Mouse (Mus musculus): ENCODE data around the gene Cd300lg. TPM values are rescaled to one million over a fixed set of nuclear protein-coding genes. Genes with fewer than 3 reads are reported as not detected.

Gene Cd300lg
- total and polyA plus RNA-seq, 2 experiments from 2014 or later: 0.30 to 0.86 TPM

- TF ChIP-seq CTCF (IDR thresholded peaks at IDR 0.05; ENCODE audit: low read depth): no peak
- Histone ChIP-seq H3K9me3 (ENCODE audit: low read length) (no peaks in the 10 kb centered on the region), H3K4me3 (ENCODE audit: low read depth, low read length) (no peak overlapping the region), H3K27me3 (ENCODE audit: insufficient read depth, low read length) (no peaks in the 10 kb centered on the region), H3K27ac (ENCODE audit: low read depth, low read length) (no peak overlapping the region), H3K9ac (no peak overlapping the region), H3K4me2 (ENCODE audit: low read depth) (no peak overlapping the region), H3K36me3 (ENCODE audit: insufficient read depth) (peaks cover 49% of the 10 kb centered on the region), H3K4me1 (ENCODE audit: insufficient read depth) (no peaks in the 10 kb centered on the region)
- 90% methylated on average over 8 of the region's 8 CpGs for WGBS
- DNase-seq: no peak
- ATAC-seq: no peak
Observed at GRCm38 (mm10) chr11:102013201-102013600, 28.1 kb upstream of the Cd300lg start.

GRCm38 (mm10) chr11:102015472-102015871 lies 25.8 kb upstream of the Cd300lg start:
- Histone ChIP-seq H3K9me3 (ENCODE audit: low read length) (no peaks in the 10 kb centered on the region), H3K4me2 (ENCODE audit: low read depth) (no peak overlapping the region), H3K9ac (no peak overlapping the region), H3K36me3 (ENCODE audit: insufficient read depth) (peaks cover 37% of the 10 kb centered on the region), H3K27me3 (ENCODE audit: insufficient read depth, low read length) (no peaks in the 10 kb centered on the region), H3K4me1 (ENCODE audit: insufficient read depth) (no peaks in the 10 kb centered on the region), H3K4me3 (ENCODE audit: low read depth, low read length) (no peak overlapping the region), H3K27ac (ENCODE audit: low read depth, low read length) (no peak overlapping the region)
- no peak for ATAC-seq
- 64% methylated on average over 6 of the region's 6 CpGs for WGBS
- TF ChIP-seq CTCF (IDR thresholded peaks at IDR 0.05; ENCODE audit: low read depth): no peak
- DNase-seq: no peak

DNA sequence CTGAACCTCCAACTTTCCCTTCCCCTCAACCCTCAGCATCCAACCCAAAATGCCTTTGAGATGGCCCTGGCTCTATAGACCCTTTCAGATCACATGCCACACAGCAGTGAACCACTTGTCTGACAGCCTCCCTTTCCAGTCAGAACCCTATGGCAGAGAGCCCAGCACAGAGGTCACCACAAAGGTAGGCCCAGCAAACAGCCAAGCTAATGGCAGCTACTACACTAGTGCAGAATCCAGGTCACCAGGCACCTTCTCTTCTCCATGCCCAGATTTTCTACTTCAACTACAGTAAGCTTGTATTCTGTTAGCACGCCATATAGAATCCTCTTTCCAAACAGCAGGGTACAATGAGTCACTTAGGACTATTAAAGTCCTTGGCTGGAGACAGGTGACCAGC lies 25.2 kb upstream of the Cd300lg start:
- Histone ChIP-seq H3K36me3 (ENCODE audit: insufficient read depth) (peaks cover 37% of the 10 kb centered on the region), H3K9me3 (ENCODE audit: low read length) (no peaks in the 10 kb centered on the region), H3K27me3 (ENCODE audit: insufficient read depth, low read length) (no peaks in the 10 kb centered on the region), H3K4me2 (ENCODE audit: low read depth) (no peak overlapping the region), H3K27ac (ENCODE audit: low read depth, low read length) (no peak overlapping the region), H3K9ac (no peak overlapping the region), H3K4me3 (ENCODE audit: low read depth, low read length) (no peak overlapping the region), H3K4me1 (ENCODE audit: insufficient read depth) (no peaks in the 10 kb centered on the region)
- DNase-seq: no peak
- no peak for ATAC-seq
- TF ChIP-seq CTCF (IDR thresholded peaks at IDR 0.05; ENCODE audit: low read depth): no peak
- WGBS: 86% methylated on average over 1 of the region's 1 CpGs

DNA sequence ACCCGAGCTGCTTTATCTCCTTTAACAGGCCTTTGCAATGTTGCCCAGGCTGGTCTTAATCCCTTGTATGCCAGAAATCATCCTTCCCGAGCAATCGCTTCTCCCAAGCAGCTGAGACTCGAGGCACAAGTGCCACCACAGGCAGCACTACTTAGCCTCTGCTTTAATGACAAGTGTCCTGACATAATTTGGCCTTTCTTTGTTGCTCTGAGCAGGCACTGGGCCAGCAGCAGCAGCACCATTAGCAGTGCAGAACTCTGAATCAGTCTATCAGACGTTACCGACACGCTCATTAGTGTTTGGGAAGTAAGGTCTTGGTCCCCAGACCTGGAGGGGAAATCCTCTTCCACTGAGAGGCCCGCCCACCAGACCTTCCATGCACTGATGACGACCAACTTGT lies 21.6 kb upstream of the Cd300lg start:
- Histone ChIP-seq H3K27me3 (ENCODE audit: insufficient read depth, low read length) (no peaks in the 10 kb centered on the region), H3K4me3 (ENCODE audit: low read depth, low read length) (no peak overlapping the region), H3K4me2 (ENCODE audit: low read depth) (no peak overlapping the region), H3K4me1 (ENCODE audit: insufficient read depth) (no peaks in the 10 kb centered on the region), H3K9me3 (ENCODE audit: low read length) (no peaks in the 10 kb centered on the region), H3K27ac (ENCODE audit: low read depth, low read length) (no peak overlapping the region), H3K9ac (no peak overlapping the region), H3K36me3 (ENCODE audit: insufficient read depth) (peaks cover 42% of the 10 kb centered on the region)
- TF ChIP-seq CTCF (IDR thresholded peaks at IDR 0.05; ENCODE audit: low read depth): no peak
- DNase-seq (no peak), ATAC-seq (no peak)
- WGBS: 33% methylated on average over 9 of the region's 9 CpGs

GRCm38 (mm10) chr11:102021196-102021595 lies 20.1 kb upstream of the Cd300lg start:
- Histone ChIP-seq H3K4me2 (ENCODE audit: low read depth) (no peak overlapping the region), H3K27me3 (ENCODE audit: insufficient read depth, low read length) (no peaks in the 10 kb centered on the region), H3K9ac (no peak overlapping the region), H3K36me3 (ENCODE audit: insufficient read depth) (peaks cover 37% of the 10 kb centered on the region), H3K4me3 (ENCODE audit: low read depth, low read length) (no peak overlapping the region), H3K27ac (ENCODE audit: low read depth, low read length) (no peak overlapping the region), H3K9me3 (ENCODE audit: low read length) (no peaks in the 10 kb centered on the region), H3K4me1 (ENCODE audit: insufficient read depth) (0 out of 2 replicates have a peak, but pooled peaks cover 5% of the 10 kb centered on the region)
- TF ChIP-seq CTCF (IDR thresholded peaks at IDR 0.05; ENCODE audit: low read depth): no peak
- 72% methylated on average over 5 of the region's 5 CpGs for WGBS
- DNase-seq (no peak), ATAC-seq (no peak)

DNA sequence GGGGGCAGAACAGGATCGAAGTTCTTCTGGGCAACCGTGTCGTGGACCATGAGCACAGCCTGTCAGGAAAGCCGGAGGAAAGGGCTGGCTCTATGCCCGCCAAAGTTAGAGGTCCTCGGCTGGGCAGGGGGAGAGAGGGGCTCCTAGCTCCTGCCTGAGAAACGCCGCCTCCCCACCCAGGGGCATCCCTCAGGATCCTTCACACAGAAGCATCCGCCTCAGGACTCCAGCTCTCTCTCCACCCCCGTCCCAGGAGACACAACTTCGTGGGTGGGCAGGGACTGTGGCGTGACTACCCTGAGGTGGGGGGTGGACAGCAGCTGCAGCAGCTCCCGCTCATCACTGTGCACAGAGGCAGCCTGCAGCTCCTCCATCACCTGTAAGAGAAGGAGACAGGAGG lies 17.9 kb upstream of the Cd300lg start:
- no peaks in the 10 kb centered on the region for H3K27me3 ChIP-seq (ENCODE audit: insufficient read depth, low read length)
- ATAC-seq (no peak), DNase-seq (no peak)
- WGBS: 79% methylated on average over 13 of the region's 13 CpGs
- no peak overlapping the region for H3K4me2 ChIP-seq (ENCODE audit: low read depth)
- no peak for TF ChIP-seq CTCF (IDR thresholded peaks at IDR 0.05; ENCODE audit: low read depth)
- H3K4me1 ChIP-seq (ENCODE audit: insufficient read depth): 0 out of 2 replicates have a peak, but pooled peaks cover 13% of the 10 kb centered on the region
- no peak overlapping the region for H3K27ac ChIP-seq (ENCODE audit: low read depth, low read length)
- H3K9ac ChIP-seq: no peak overlapping the region
- H3K36me3 ChIP-seq (ENCODE audit: insufficient read depth): peaks cover 26% of the 10 kb centered on the region
- H3K9me3 ChIP-seq (ENCODE audit: low read length): no peaks in the 10 kb centered on the region
- H3K4me3 ChIP-seq (ENCODE audit: low read depth, low read length): no peak overlapping the region

GRCm38 (mm10) chr11:102024084-102024758 lies 17.1 kb upstream of the Cd300lg start:
- no peak for TF ChIP-seq CTCF (IDR thresholded peaks at IDR 0.05; ENCODE audit: low read depth)
- Histone ChIP-seq H3K4me3 (ENCODE audit: low read depth, low read length) (no peak overlapping the region), H3K36me3 (ENCODE audit: insufficient read depth) (peaks cover 18% of the 10 kb centered on the region), H3K27me3 (ENCODE audit: insufficient read depth, low read length) (no peaks in the 10 kb centered on the region), H3K9ac (no peak overlapping the region), H3K9me3 (ENCODE audit: low read length) (no peaks in the 10 kb centered on the region), H3K4me1 (ENCODE audit: insufficient read depth) (0 out of 2 replicates have a peak, but pooled peaks cover 13% of the 10 kb centered on the region), H3K4me2 (ENCODE audit: low read depth) (no peak overlapping the region), H3K27ac (ENCODE audit: low read depth, low read length) (no peak overlapping the region)
- DNase-seq (no peak), ATAC-seq (no peak)
- WGBS: 83% methylated on average over 6 of the region's 6 CpGs

Data from forebrain, postnatal 0 days (tissue).